In genomic region chr6:39472271-39472670, GRCm38 (mm10) we compare ENCODE assay signal across 27 mouse cellular contexts. TPM values are rescaled to one million over a fixed set of nuclear protein-coding genes. Genes with fewer than 3 reads are reported as not detected.
A peak's percentile ranks its signal among the peaks of the same experiment; 100 is the strongest.
DNase-seq lines count a peak whose midpoint lies in the region; ATAC-seq and TF ChIP-seq lines count a peak whose summit lies in the region.
"Had no signal": no experiment of that assay in that cellular context is flagged by ENCODE, and none has a peak within 500 bp of the region (broad histone marks: within the 10 kb centered on the region; RNA-seq: fewer than 3 reads in every experiment).

No protein-coding gene starts in this region.

- H3K4me1 ChIP-seq in intestine, embryonic 16.5 days (ENCODE audit: control insufficient read depth, insufficient read depth, low read length): peaks cover 8% of the 10 kb centered on the region; the same call in 1 of the 2 replicates
- peaks cover 11% of the 10 kb centered on the region for H3K4me1 ChIP-seq in intestine, embryonic 15.5 days (replicated peaks)
- no peaks in the 10 kb centered on the region for H3K4me1 ChIP-seq in lung, postnatal 0 days (ENCODE audit: insufficient read depth, low read depth, low read length)
- H3K4me1 ChIP-seq in CH12.LX (ENCODE audit: control insufficient read depth in 1 of 2, insufficient read depth in 2 of 2): peaks cover 0 to 17% of the 10 kb centered on the region in 2 experiments; a peak in 2 of 4 replicates
- H3K4me1 ChIP-seq in embryonic fibroblast, embryonic 13.5 days (ENCODE audit: control insufficient read depth, insufficient read depth, low read length): peaks cover 21% of the 10 kb centered on the region
- H3K4me1 ChIP-seq: forebrain, embryonic 13.5 days; hindbrain, embryonic 12.5 days had no signal

- H3K9me3 ChIP-seq in intestine, embryonic 16.5 days (ENCODE audit: control insufficient read depth, low read length): no peaks in the 10 kb centered on the region
- no peaks in the 10 kb centered on the region for H3K9me3 ChIP-seq in intestine, embryonic 15.5 days
- H3K9me3 ChIP-seq in lung, postnatal 0 days (ENCODE audit: low read length): no peaks in the 10 kb centered on the region
- no peaks in the 10 kb centered on the region for H3K9me3 ChIP-seq in CH12.LX (replicated peaks; ENCODE audit: low read length)
- H3K9me3 ChIP-seq: embryonic facial prominence, embryonic 10.5 days; embryonic facial prominence, embryonic 13.5 days; forebrain, embryonic 10.5 days; forebrain, embryonic 13.5 days; G1E; heart, embryonic 15.5 days; hindbrain, embryonic 12.5 days; hindbrain, embryonic 15.5 days had no signal

- no peak overlapping the region for H3K4me3 ChIP-seq in intestine, embryonic 16.5 days (ENCODE audit: low read length)
- H3K4me3 ChIP-seq in intestine, embryonic 15.5 days (replicated peaks): no peak overlapping the region
- no peak overlapping the region for H3K4me3 ChIP-seq in lung, postnatal 0 days (ENCODE audit: low read depth, low read length)
- no peak overlapping the region for H3K4me3 ChIP-seq in CH12.LX (replicated peaks in 1 of 3; ENCODE audit: low read depth in 2 of 3, low read length in 2 of 3, poor library complexity in 1 of 3)
- no peak overlapping the region for H3K4me3 ChIP-seq in embryonic fibroblast, embryonic 13.5 days (ENCODE audit: insufficient read depth, low read length)
- H3K4me3 ChIP-seq: embryonic facial prominence, embryonic 10.5 days; embryonic facial prominence, embryonic 13.5 days; forebrain, embryonic 10.5 days; forebrain, embryonic 13.5 days; heart, adult 2 months; heart, embryonic 15.5 days; hindbrain, embryonic 12.5 days; hindbrain, embryonic 15.5 days had no signal

- no peak overlapping the region for H3K27ac ChIP-seq in intestine, embryonic 16.5 days (ENCODE audit: low read length)
- no peak overlapping the region for H3K27ac ChIP-seq in intestine, embryonic 15.5 days
- no peak overlapping the region for H3K27ac ChIP-seq in lung, postnatal 0 days (ENCODE audit: low read length)
- H3K27ac ChIP-seq in CH12.LX (ENCODE audit: insufficient read depth, low read depth): no peak overlapping the region
- peak overlapping the region; percentile 67 for H3K27ac ChIP-seq in embryonic fibroblast, embryonic 13.5 days (ENCODE audit: insufficient read depth, low read length)
- H3K27ac ChIP-seq: embryonic facial prominence, embryonic 13.5 days; forebrain, embryonic 10.5 days; forebrain, embryonic 13.5 days; heart, adult 2 months; heart, embryonic 15.5 days; hindbrain, embryonic 12.5 days; hindbrain, embryonic 15.5 days had no signal

- peak; percentile 80 for DNase-seq in lung, postnatal 0 days (ENCODE audit: low spot score)
- DNase-seq in lung, postnatal 14 days: no peak
- peak; percentile 34 for DNase-seq in CH12.LX (ENCODE audit: extremely low read depth)
- DNase-seq in layer of hippocampus, adult 9-11 months: no peak
- no peak for DNase-seq in heart, postnatal 10 days
- DNase-seq: adrenal gland, adult 2 months; adrenal gland, postnatal 25 days; cerebellum, adult 11 months; cerebellum, adult 2 months; cerebellum, adult 9-11 months; cerebellum, postnatal 25 days; gastrocnemius, postnatal 10 days; gastrocnemius, postnatal 36 days; heart, adult 2 months had no signal

- peaks cover 4% of the 10 kb centered on the region; the same call in 1 of the 2 replicates for H3K36me3 ChIP-seq in intestine, embryonic 16.5 days (ENCODE audit: control insufficient read depth, insufficient read depth, low read length)
- no peaks in the 10 kb centered on the region for H3K36me3 ChIP-seq in intestine, embryonic 15.5 days
- H3K36me3 ChIP-seq in lung, postnatal 0 days (ENCODE audit: insufficient read depth, low read length): 0 out of 2 replicates have a peak, but pooled peaks cover 7% of the 10 kb centered on the region
- H3K36me3 ChIP-seq in CH12.LX (replicated peaks in 1 of 2; ENCODE audit: control insufficient read depth in 1 of 2, insufficient read depth in 1 of 2, low read length in 1 of 2): peaks cover 27 to 71% of the 10 kb centered on the region in 2 experiments
- H3K36me3 ChIP-seq: G1E had no signal

- dilution Hi-C loops in CH12.LX (cut with MboI; ENCODE audit: extremely low pct_ligation_motif_present, extremely low pct_unique_long_range_greater_than_20kb, low sequenced_read_pairs): loop anchor here (25.0 kb wide), 1 partner anchor 90 kb away; the partner anchor contains the start of genes Adck2 and Dennd2a

- TF ChIP-seq RAD21 in CH12.LX (IDR thresholded peaks at IDR 0.05; ENCODE audit: low read depth, low read length): no peak

- peak; percentile 20 for ATAC-seq in intestine, embryonic 16.5 days
- no peak for ATAC-seq in intestine, embryonic 15.5 days
- peak; percentile 85 for ATAC-seq in lung, postnatal 0 days
- ATAC-seq: forebrain, embryonic 13.5 days; forebrain, embryonic 16.5 days had no signal

- 0 out of 2 replicates have a peak, but pooled peaks have one; percentile 28 for TF ChIP-seq EP300 in lung, postnatal 0 days (IDR thresholded peaks at IDR 0.05)
- no peak for TF ChIP-seq EP300 in CH12.LX (IDR thresholded peaks at IDR 0.05; ENCODE audit: low read length)

- H3K4me2 ChIP-seq in intestine, embryonic 16.5 days (ENCODE audit: low read depth, low read length): no peak overlapping the region
- H3K4me2 ChIP-seq in intestine, embryonic 15.5 days (replicated peaks): no peak overlapping the region
- no peak overlapping the region for H3K4me2 ChIP-seq in lung, postnatal 0 days (replicated peaks; ENCODE audit: low read depth, low read length)
- no peak overlapping the region for H3K4me2 ChIP-seq in CH12.LX (ENCODE audit: insufficient read depth, low read depth, poor library complexity, severe bottlenecking)
- H3K4me2 ChIP-seq: embryonic facial prominence, embryonic 13.5 days; forebrain, embryonic 13.5 days; heart, embryonic 11.5 days; heart, embryonic 15.5 days; hindbrain, embryonic 12.5 days; hindbrain, embryonic 15.5 days had no signal

- intact Hi-C loops in heart, postnatal 10 days (cut with DNase I): no loop called here

- in situ Hi-C loops in CH12.LX (cut with MboI; ENCODE audit: low pct_ligation_motif_present, low pct_unique_long_range_greater_than_20kb, low sequenced_read_pairs): no loop called here

- 70% methylated on average over 4 of the region's 4 CpGs for WGBS in intestine, embryonic 16.5 days
- WGBS in intestine, embryonic 15.5 days: 76% methylated on average over 4 of the region's 4 CpGs
- WGBS in lung, postnatal 0 days: 45% methylated on average over 4 of the region's 4 CpGs

- TF ChIP-seq POLR2A in CH12.LX (IDR thresholded peaks at IDR 0.05; ENCODE audit: low read depth, low read length): no peak
- no peak for TF ChIP-seq POLR2A in embryonic fibroblast, embryonic 13.5 days (IDR thresholded peaks at IDR 0.05; ENCODE audit: low read depth, low read length)

- H3K79me2 ChIP-seq in CH12.LX (replicated peaks; ENCODE audit: control insufficient read depth, extremely low read depth, insufficient read depth, poor library complexity, severe bottlenecking): no peaks in the 10 kb centered on the region

- no peak overlapping the region for H3K9ac ChIP-seq in intestine, embryonic 16.5 days (ENCODE audit: low read depth, low read length)
- H3K9ac ChIP-seq in intestine, embryonic 15.5 days: no peak overlapping the region
- no peak overlapping the region for H3K9ac ChIP-seq in lung, postnatal 0 days (replicated peaks; ENCODE audit: low read depth)
- H3K9ac ChIP-seq in CH12.LX (ENCODE audit: insufficient read depth, low read depth): no peak overlapping the region
- H3K9ac ChIP-seq: embryonic facial prominence, embryonic 13.5 days; forebrain, embryonic 13.5 days; heart, embryonic 15.5 days; hindbrain, embryonic 12.5 days; hindbrain, embryonic 15.5 days had no signal

- TF ChIP-seq CTCF in lung, postnatal 0 days (IDR thresholded peaks at IDR 0.05): no peak
- no peak for TF ChIP-seq CTCF in CH12.LX (conservative IDR thresholded peaks at IDR 0.05 in 1 of 2, IDR thresholded peaks at IDR 0.05 in 1 of 2; ENCODE audit: low read depth in 2 of 2, low read length in 2 of 2)
- no peak for TF ChIP-seq CTCF in embryonic fibroblast, embryonic 13.5 days (IDR thresholded peaks at IDR 0.05; ENCODE audit: borderline replicate concordance, insufficient read depth, low read length)

- H3K27me3 ChIP-seq in intestine, embryonic 16.5 days (replicated peaks; ENCODE audit: control insufficient read depth, insufficient read depth, low read length): no peaks in the 10 kb centered on the region
- no peaks in the 10 kb centered on the region for H3K27me3 ChIP-seq in intestine, embryonic 15.5 days (replicated peaks)
- H3K27me3 ChIP-seq in lung, postnatal 0 days (replicated peaks; ENCODE audit: insufficient read depth, low read length): no peaks in the 10 kb centered on the region
- H3K27me3 ChIP-seq in CH12.LX (replicated peaks): no peaks in the 10 kb centered on the region
- H3K27me3 ChIP-seq: embryonic facial prominence, embryonic 13.5 days; forebrain, embryonic 13.5 days; heart, embryonic 15.5 days; hindbrain, embryonic 12.5 days; hindbrain, embryonic 15.5 days had no signal

TF ChIP-seq in CH12.LX, 34 proteins besides CTCF, POLR2A, EP300 and RAD21:
- TF ChIP-seq IRF4 (IDR thresholded peaks at IDR 0.05; ENCODE audit: low read depth, low read length): 0 out of 2 replicates have a peak, but pooled peaks have one; percentile 29
- TF ChIP-seq MYC (IDR thresholded peaks at IDR 0.05; ENCODE audit: low read depth, low read length): no peak
- no peak for TF ChIP-seq GABPA (IDR thresholded peaks at IDR 0.05; ENCODE audit: insufficient replicate concordance, low read depth, low read length)
- no peak for TF ChIP-seq MAFK (IDR thresholded peaks at IDR 0.05; ENCODE audit: insufficient replicate concordance, low read length)
- TF ChIP-seq CHD2 (IDR thresholded peaks at IDR 0.05; ENCODE audit: low read length): no peak
TF ChIP-seq in CH12.LX: peak in this region for 1.

RNA-seq across cellular contexts. Expression of gene Mkrn1, which starts 52.0 kb away (rescaled TPM):
- polyA plus RNA-seq in intestine, embryonic 16.5 days (2015; fragmentation: Nextera tagmentation; extraction: Ambion mirVana): 63.2 and 63.5 TPM in 2 replicates
- polyA plus RNA-seq in intestine, embryonic 15.5 days (2015; fragmentation: Nextera tagmentation; extraction: Ambion mirVana): 59.3 and 64.8 TPM in 2 replicates
- polyA plus RNA-seq in lung, postnatal 0 days (2015; fragmentation: Nextera tagmentation; extraction: Ambion mirVana): 125 and 127 TPM in 2 replicates
- total RNA-seq in CH12.LX (2012; rRNA removed) (44.2 and 50.3 TPM in 2 replicates), CH12.LX (2014; rRNA removed) (39.3 and 45.1 TPM in 2 replicates)
- polyA plus RNA-seq in CH12.LX (2012; ENCODE audit: insufficient read length, low read depth): 43.7 and 53.7 TPM in 2 replicates
- polyA plus RNA-seq in embryonic fibroblast, embryonic 13.5 days (2011; ENCODE audit: insufficient read length, low read depth, missing spikeins): 37.9 and 40.5 TPM in 2 replicates
- 10 to 100 TPM; 52.7 to 84.4 TPM for total RNA-seq in heart, postnatal 10 days (2021)

Comparison
In these comparisons a context has a peak if more than half of its experiments do, and no peak if none do; other contexts are left out.
1. DNase-seq: peak in lung, postnatal 0 days (single experiment) and CH12.LX (single experiment); none in lung, postnatal 14 days (single experiment), layer of hippocampus, adult 9-11 months (single experiment) and heart, postnatal 10 days (0 of 2).